Mouse (Mus musculus) kidney, adult 2 months (tissue): ENCODE data around the gene Sdk2. TPM values are rescaled to one million over a fixed set of nuclear protein-coding genes. Genes with fewer than 3 reads are reported as not detected.

Source experiments
- DNase-seq: peaks from one replicate; pipeline ENCODE4 v3.0.0; 2021
- H3K27ac ChIP-seq: fragments of 200-500 bp; 2 replicates; pipeline ENCODE4 v1.5.1; 2012; ENCODE audit warnings: low read depth, low read length, control low read depth, inconsistent platforms; ENCODE audit not compliant: insufficient read depth
- H3K27me3 ChIP-seq: fragments of 200-500 bp; replicated peaks from 2 replicates; pipeline ENCODE4 v1.6.1; 2012; ENCODE audit warnings: mild to moderate bottlenecking, moderate library complexity, low read length, inconsistent platforms; ENCODE audit not compliant: control insufficient read depth, insufficient read depth
- H3K36me3 ChIP-seq: fragments of 200-500 bp; 2 replicates; pipeline ENCODE4 v1.6.1; 2012; ENCODE audit warnings: mild to moderate bottlenecking, moderate library complexity, low read length, inconsistent platforms; ENCODE audit not compliant: control insufficient read depth, insufficient read depth
- H3K4me1 ChIP-seq: fragments of 200-500 bp; 2 replicates; pipeline ENCODE4 v1.6.1; 2011; ENCODE audit warnings: low read length; ENCODE audit not compliant: control insufficient read depth, insufficient read depth
- H3K4me3 ChIP-seq: fragments of 200-500 bp; 2 replicates; pipeline ENCODE4 v1.5.1; 2011; ENCODE audit warnings: mild to moderate bottlenecking, low read depth, low read length, control low read depth; ENCODE audit not compliant: insufficient read depth
- CTCF ChIP-seq: fragments of 200-500 bp; conservative IDR thresholded peaks from 2 replicates; pipeline ENCODE4 v1.5.1; 2011; ENCODE audit warnings: low read depth, mild to moderate bottlenecking, control low read depth, low read length, moderate library complexity, mixed read lengths; ENCODE audit not compliant: insufficient read depth, insufficient read length
- POLR2A ChIP-seq: fragments of 200-500 bp; IDR thresholded peaks from one replicate; pipeline ENCODE4 v1.6.1; 2011; ENCODE audit warnings: low read depth, low read length, control low read depth
- WGBS: fragments of 180-500 bp; shearing (Covaris S2); methylation state at CpG from one replicate; pipeline ENCODE4 v1.1.7; 2018; 5-methylcytosine and 5-hydroxymethylcytosine counted together
- polyA plus RNA-seq: library from polyadenylated mRNA; depleted of rRNA; stranded (reverse); fragments of >200 nt; gene quantifications from 2 replicates; pipeline ENCODE4 v1.2.3, GENCODE M21; 2012

Sdk2 gene
- polyA plus RNA-seq, 1 experiment = 0.63 TPM

- TF ChIP-seq POLR2A = no peak
- TF ChIP-seq CTCF = no peak
- H3K27me3 ChIP-seq = no peaks in the 10 kb centered on the region
- no peaks in the 10 kb centered on the region for H3K4me1 ChIP-seq
- DNase-seq = no peak
- 63% methylated on average over 10 of the region's 10 CpGs for WGBS
- H3K4me3 ChIP-seq = no peak overlapping the region; the same call in 1 of the 2 replicates
- no peak overlapping the region for H3K27ac ChIP-seq
- H3K36me3 ChIP-seq = no peaks in the 10 kb centered on the region
Observed at GRCm38 (mm10) chr11:114072644-114073043, 5.8 kb upstream of the Sdk2 start.

- H3K27ac ChIP-seq = no peak overlapping the region
- no peak for TF ChIP-seq POLR2A
- TF ChIP-seq CTCF = peak; percentile 41
- H3K36me3 ChIP-seq = no peaks in the 10 kb centered on the region
- H3K27me3 ChIP-seq = no peaks in the 10 kb centered on the region; the same call in 1 of the 2 replicates
- H3K4me1 ChIP-seq = no peaks in the 10 kb centered on the region
- no peak overlapping the region for H3K4me3 ChIP-seq
- DNase-seq = no peak
- 17% methylated on average over 8 of the region's 8 CpGs for WGBS
Observed at GRCm38 (mm10) chr11:114071998-114072397, 5.2 kb upstream of the Sdk2 start.

GRCm38 (mm10) chr11:114070881-114071280 is 4.0 kb upstream of the Sdk2 start:
- Histone ChIP-seq H3K4me3 (no peak overlapping the region), H3K27ac (no peak overlapping the region), H3K4me1 (no peaks in the 10 kb centered on the region), H3K27me3 (no peaks in the 10 kb centered on the region; the same call in none of the 2 replicates), H3K36me3 (no peaks in the 10 kb centered on the region)
- TF ChIP-seq POLR2A = no peak
- TF ChIP-seq CTCF = 0 out of 2 replicates have a peak, but pooled peaks have one; percentile 9
- WGBS = 68% methylated on average over 6 of the region's 6 CpGs
- no peak for DNase-seq

- no peak for DNase-seq
- 70% methylated on average over 8 of the region's 8 CpGs for WGBS
- H3K36me3 ChIP-seq = no peaks in the 10 kb centered on the region
- no peak overlapping the region for H3K4me3 ChIP-seq
- TF ChIP-seq POLR2A (no peak), CTCF (no peak)
- no peak overlapping the region for H3K27ac ChIP-seq
- peaks cover 2% of the 10 kb centered on the region for H3K27me3 ChIP-seq
- no peaks in the 10 kb centered on the region for H3K4me1 ChIP-seq
Observed at GRCm38 (mm10) chr11:114070131-114070530, 3.3 kb upstream of the Sdk2 start.

- H3K4me1 ChIP-seq = no peaks in the 10 kb centered on the region
- H3K4me3 ChIP-seq = no peak overlapping the region
- peak; percentile 37 for DNase-seq
- H3K36me3 ChIP-seq = no peaks in the 10 kb centered on the region
- H3K27me3 ChIP-seq = peaks cover 3% of the 10 kb centered on the region
- H3K27ac ChIP-seq = no peak overlapping the region
- WGBS = 3% methylated on average over 5 of the region's 5 CpGs
- TF ChIP-seq CTCF = no peak; the same call in 1 of the 2 replicates
- no peak for TF ChIP-seq POLR2A
Observed at GRCm38 (mm10) chr11:114068390-114068789, 1.5 kb upstream of the Sdk2 start.

DNA sequence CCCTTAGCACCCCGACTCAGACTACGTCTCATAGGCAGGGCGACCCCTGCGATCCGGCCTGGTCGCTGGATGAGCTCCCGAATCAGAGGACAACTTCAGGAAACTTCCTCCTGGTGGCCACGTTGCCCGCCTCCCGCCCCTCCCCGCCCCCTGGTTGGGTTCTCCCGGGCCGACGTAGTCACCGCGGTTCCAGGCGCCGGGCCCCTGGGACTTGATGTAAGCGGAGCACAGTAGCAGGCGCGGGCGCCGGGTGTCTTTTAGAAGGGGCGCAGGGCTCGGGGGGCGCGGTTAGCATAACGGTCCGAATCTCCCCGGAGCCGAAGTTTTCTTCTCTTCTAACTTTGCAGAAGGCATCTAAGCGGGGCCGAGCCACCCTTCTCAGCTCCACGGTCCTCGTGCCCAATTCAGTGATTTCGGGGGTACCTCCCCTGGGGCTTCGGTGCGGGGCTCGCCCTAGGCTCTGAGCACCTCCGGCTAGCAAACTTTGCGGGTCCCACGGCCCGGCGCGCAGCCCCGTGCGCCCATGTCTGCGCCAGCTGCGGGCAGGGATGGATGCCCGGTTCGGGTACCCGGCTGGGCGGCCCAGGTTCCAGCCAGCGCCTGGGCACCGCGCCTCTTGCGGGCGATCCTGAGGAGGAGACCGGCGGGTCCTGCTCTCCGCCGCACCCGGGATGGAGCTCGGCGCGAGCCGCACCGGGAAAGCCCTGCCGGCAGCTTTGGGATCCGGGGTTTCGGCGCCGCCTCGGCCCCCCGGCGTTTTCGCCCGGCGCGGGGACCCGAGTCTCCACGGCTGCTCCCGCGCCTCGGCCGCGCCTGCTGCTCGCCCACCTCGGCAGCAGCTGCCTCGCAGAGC is 522 bp downstream of the Sdk2 start:
- H3K4me3 ChIP-seq = peak overlapping the region; percentile 40; the same call in 1 of the 2 replicates
- peaks cover 3% of the 10 kb centered on the region for H3K27me3 ChIP-seq
- H3K36me3 ChIP-seq = no peaks in the 10 kb centered on the region
- H3K27ac ChIP-seq = no peak overlapping the region
- TF ChIP-seq CTCF (no peak), POLR2A (no peak)
- H3K4me1 ChIP-seq = no peaks in the 10 kb centered on the region
- 1% methylated on average over 90 of the region's 90 CpGs for WGBS
- DNase-seq = peak; percentile 2

GRCm38 (mm10) chr11:114065596-114065995 is 1.2 kb downstream of the Sdk2 start:
- Histone ChIP-seq H3K27ac (no peak overlapping the region), H3K27me3 (peaks cover 3% of the 10 kb centered on the region), H3K4me3 (peak overlapping the region; percentile 18; the same call in 1 of the 2 replicates), H3K4me1 (no peaks in the 10 kb centered on the region), H3K36me3 (no peaks in the 10 kb centered on the region)
- 2% methylated on average over 19 of the region's 19 CpGs for WGBS
- no peak for DNase-seq
- TF ChIP-seq POLR2A (no peak), CTCF (no peak)
